Mouse (Mus musculus): ENCODE data around the gene Eps8l3.

GRCm38 (mm10) chr3:107850418-107851031 lies 26.5 kb upstream of the Eps8l3 start:
- no peak for TF ChIP-seq POLR2A (IDR thresholded peaks at IDR 0.05; ENCODE audit: borderline replicate concordance, extremely low read depth, low read depth, low read length)
- no peak for TF ChIP-seq CTCF (IDR thresholded peaks at IDR 0.05; ENCODE audit: insufficient read depth, low read length)
